Mouse (Mus musculus) small intestine, adult 2 months (tissue): Measurements from ENCODE around the gene Flvcr2.

Source experiments
- CTCF ChIP-seq: fragments of 200-500 bp; IDR thresholded peaks from 2 replicates; pipeline ENCODE4 v1.5.1; 2012; ENCODE audit warnings: low read depth, mild to moderate bottlenecking, control low read depth, inconsistent platforms, low read length, moderate library complexity, mixed read lengths; ENCODE audit not compliant: insufficient replicate concordance, insufficient read length; ENCODE audit errors: extremely low read depth
- POLR2A ChIP-seq: fragments of 200-500 bp; IDR thresholded peaks from 2 replicates; pipeline ENCODE4 v1.6.1; 2012; ENCODE audit warnings: low read depth, mild to moderate bottlenecking, control low read depth, inconsistent platforms, low read length, moderate library complexity

GRCm38 (mm10) chr12:85862514-85862913 lies 116.2 kb downstream of the Flvcr2 start:
- TF ChIP-seq CTCF (no peak), POLR2A (no peak)
